Mouse (Mus musculus): ENCODE measurements around the gene Gm20388. TPM values are rescaled to one million over a fixed set of nuclear protein-coding genes. Genes with fewer than 3 reads are reported as not detected.

Gene Gm20388
- total RNA-seq, 1 experiment from 2014 or later, result 18.4 TPM

DNA sequence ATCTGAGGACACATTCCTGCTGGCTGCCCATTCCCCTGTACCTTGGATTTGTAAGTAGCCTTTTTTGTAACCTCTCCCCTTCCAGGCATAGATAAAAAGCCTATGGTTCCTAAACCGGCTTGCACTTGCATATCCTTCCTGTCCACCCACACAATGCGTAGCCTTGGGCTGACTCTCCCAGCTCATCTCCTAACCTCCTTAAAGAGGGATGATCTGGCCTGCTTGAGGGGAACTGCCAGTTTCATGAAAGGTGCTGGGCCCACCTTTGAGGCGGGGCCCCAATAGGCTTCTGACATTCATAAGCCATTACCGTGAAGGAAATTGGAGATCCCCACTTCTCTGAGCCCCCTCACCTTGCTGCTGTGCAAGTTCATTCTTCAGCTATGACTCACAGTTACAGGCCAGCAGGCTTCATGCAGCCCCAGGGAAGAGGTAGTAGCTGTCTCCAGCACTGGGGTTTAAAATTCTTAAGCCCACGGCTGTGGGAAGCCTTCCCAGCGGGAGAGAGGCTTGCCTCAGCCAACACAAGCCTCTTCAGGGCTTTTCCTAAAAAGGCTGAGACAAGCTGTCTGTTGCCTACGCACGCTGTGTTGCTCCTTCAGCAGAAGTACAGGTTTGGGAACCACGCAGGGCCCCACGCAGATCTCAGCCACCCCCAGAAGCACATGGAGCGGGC is 2551.0 kb downstream of the Gm20388 start:
- ATAC-seq (replicated peaks in 1 of 2; ENCODE audit: insufficient read depth in 1 of 2, low FRiP score in 2 of 2, low TSS enrichment in 1 of 2, low read depth in 1 of 2, poor library complexity in 2 of 2, severe bottlenecking in 2 of 2), result no peak

DNA sequence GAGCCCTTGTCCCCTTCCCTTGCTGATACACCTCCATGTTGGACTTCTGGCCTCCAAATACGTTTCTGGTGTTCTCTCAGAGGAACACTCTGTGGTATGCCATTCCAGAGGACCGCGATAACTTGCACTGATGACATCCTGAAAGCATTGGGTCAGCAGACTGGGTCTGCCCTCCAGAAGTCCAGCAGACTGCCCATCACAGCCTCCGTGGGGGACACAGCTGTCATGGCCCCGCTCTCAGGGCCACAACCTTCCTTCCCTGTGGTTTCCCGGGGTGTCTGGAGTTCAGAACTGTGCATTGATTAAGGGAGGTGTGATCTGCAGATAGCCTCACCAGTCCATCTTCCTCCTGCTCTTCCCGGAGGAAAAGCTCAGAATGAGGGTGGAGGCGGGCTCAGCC is 2551.9 kb downstream of the Gm20388 start:
- ATAC-seq (replicated peaks in 1 of 2; ENCODE audit: insufficient read depth in 1 of 2, low FRiP score in 2 of 2, low TSS enrichment in 1 of 2, low read depth in 1 of 2, poor library complexity in 2 of 2, severe bottlenecking in 2 of 2), result no peak

DNA sequence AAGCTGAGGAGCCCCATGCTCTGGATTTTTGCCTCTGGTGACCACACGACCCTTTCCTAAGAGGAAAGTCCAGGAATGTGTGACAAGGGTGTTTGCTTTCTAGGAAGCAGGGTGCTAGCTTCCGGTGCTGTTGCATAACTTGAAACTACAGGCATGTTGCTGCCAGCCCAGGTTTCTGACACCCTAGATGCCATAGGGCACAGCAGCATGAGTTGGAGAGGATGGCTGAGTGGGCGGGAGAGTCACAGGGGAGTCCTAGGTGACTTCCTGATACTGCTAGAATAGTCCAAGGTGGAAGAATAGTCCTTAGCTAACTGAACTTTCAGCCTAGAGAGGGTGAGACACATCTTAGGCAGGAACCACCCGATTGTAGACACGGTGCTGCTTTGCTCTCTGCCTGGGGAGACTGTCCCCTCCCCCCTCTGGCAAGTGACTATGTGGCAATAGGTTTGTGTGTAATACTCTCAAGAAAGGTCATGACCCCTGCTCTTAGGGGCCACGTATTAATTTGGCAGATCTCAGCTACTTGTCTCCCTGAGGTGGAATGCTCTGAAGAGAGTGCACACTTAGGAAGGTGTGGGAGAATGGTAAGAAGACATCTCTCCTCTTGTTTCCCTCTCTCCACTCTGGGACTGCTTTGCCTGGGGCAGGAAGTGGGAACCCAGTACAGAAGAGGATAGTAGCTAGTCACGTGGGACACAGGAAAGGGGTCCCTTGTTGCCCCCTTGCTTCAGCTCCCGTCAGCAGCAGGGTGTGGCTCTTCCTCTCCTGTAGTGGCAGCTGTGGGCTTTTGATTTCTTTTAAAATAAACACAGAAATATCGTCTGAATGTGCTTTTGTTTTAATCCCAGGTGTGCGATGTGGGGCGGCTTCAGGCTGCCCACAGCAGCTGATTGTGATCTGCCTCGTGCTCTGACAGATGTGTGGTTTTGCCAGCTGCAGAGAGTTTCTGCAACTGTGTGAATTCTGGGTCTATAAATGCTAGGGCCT is 2553.3 kb downstream of the Gm20388 start:
- no peak; a peak in 1 of 4 replicates for ATAC-seq (replicated peaks in 1 of 2; ENCODE audit: insufficient read depth in 1 of 2, low FRiP score in 2 of 2, low TSS enrichment in 1 of 2, low read depth in 1 of 2, poor library complexity in 2 of 2, severe bottlenecking in 2 of 2)

DNA sequence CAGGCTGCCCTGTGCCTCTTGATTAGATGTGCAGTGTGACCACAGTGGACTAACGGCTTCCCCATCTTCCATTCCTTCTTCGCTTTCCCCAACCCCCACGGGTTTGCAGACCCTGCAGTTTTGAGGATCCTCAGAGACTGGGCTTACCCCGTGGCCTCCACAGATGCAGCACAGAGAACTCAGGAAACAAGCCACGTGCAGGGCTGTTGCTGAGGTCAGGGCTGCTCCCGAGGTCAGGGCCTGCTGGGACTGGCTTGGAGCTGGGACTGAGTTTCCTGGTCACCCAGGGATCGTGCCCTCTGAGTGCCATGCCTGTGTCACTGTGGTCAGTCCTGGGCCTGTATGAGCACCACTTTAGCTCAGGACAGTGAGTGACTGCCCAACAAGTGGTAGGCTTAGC is 2554.3 kb downstream of the Gm20388 start:
- ATAC-seq (replicated peaks in 1 of 2; ENCODE audit: insufficient read depth in 1 of 2, low FRiP score in 2 of 2, low TSS enrichment in 1 of 2, low read depth in 1 of 2, poor library complexity in 2 of 2, severe bottlenecking in 2 of 2), result no peak

DNA sequence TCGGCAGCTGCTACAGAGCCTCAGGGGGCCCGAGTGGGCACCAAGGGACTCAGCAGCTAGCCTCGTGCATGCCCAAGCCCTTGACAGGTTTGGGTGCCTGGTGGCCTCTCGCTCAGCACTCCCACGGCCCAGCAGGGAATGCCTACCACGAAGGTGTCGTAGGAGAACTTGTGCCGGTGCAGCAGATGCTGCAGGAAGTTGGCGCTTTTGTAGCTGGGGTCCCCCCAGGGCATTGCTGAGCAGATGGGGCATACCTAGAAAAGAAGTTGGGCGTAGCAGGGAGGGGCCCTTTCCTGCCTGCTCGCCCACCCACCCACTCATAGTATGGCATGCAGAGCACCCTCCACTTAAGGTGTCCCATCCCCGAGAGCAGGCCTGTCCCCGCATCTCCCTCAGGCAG is 2557.2 kb downstream of the Gm20388 start:
- ATAC-seq (replicated peaks in 1 of 2; ENCODE audit: insufficient read depth in 1 of 2, low FRiP score in 2 of 2, low TSS enrichment in 1 of 2, low read depth in 1 of 2, poor library complexity in 2 of 2, severe bottlenecking in 2 of 2), result no peak

DNA sequence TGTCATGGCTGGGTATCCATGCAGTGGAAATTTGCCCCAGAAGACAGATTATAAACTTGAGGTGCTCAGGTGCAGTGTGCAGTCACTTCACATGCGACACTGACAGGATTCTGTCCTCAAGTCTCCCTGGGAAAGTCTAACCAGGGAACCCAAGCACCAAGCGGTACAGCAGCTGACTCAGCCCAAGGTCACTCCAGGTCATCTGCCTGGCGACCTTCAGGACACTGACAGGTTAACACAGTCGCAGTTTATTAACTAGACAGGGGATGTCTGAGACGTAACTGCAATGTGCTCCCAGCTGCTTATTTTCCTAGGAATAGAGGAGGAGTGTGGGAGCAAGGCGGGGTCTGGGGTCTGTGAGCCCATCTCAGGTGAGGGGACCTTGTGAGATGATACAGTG is 2558.8 kb downstream of the Gm20388 start:
- ATAC-seq (replicated peaks in 1 of 2; ENCODE audit: insufficient read depth in 1 of 2, low FRiP score in 2 of 2, low TSS enrichment in 1 of 2, low read depth in 1 of 2, poor library complexity in 2 of 2, severe bottlenecking in 2 of 2), result no peak

DNA sequence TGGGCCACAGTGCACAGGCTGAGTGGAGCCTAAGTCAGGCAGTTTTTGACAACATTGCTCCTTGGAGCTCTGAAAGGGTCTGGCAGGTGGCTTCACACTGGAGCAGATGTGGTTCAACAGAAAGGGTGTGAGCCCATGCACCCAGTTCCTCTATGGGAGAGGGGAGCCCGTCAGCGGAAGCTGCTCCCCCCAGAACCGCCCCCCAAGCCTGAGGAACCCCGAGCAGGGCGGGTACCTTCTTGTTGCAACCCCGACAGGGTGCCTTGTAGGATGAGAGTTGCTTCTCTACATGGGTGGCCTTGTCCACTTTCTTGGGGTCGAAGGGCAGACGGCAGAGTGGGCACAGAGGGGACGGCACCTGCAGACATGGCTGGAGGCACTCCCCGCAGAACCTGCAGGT is 2559.3 kb downstream of the Gm20388 start:
- no peak for ATAC-seq (replicated peaks in 1 of 2; ENCODE audit: insufficient read depth in 1 of 2, low FRiP score in 2 of 2, low TSS enrichment in 1 of 2, low read depth in 1 of 2, poor library complexity in 2 of 2, severe bottlenecking in 2 of 2)

DNA sequence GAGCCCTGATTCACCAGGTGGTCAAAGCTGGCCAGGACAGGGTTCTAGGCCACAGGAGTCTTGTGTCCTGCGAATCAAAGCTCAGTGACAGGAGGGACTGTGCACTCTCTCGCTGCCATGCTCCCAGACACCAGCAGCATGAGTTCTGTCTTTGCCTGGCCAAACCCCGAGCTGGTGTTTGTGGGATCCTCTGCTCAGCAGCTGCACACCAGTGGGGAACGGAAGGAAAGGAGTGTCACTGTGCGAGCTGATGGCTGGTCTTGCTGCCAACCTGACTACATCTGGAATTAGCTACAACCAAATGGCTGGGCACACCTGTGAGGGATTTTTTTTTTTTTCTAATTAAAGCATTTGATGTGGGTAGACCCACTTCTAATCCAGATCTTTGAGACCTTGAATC is 2560.1 kb downstream of the Gm20388 start:
- ATAC-seq (replicated peaks in 1 of 2; ENCODE audit: insufficient read depth in 1 of 2, low FRiP score in 2 of 2, low TSS enrichment in 1 of 2, low read depth in 1 of 2, poor library complexity in 2 of 2, severe bottlenecking in 2 of 2), result peak in 1 of 2 experiments; percentile 11; a peak in 1 of 4 replicates

DNA sequence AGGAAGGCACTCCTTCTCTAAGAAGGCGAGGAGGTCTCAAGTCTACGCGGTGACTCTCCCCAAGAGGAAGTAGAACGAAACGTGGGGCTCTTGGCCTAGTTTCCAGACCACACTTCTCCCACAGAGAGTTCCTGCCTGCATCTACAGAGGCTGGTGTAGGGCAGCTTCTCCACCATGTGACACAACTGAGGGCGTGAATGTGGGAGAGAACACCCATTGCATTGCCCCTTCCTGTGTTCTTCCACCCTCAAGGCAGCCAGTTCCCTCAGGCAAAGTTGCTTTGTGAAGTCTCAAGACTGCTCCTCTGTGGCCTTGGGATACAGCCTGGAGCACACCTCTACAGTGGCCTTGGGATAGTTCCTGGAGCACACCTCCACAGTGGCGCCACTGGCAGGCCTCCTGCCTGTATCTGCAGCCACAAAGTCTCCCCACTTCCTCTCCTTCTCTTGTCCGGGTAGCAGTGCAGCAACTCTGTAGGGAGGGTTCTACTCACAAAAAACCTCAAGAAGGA is 2563.3 kb downstream of the Gm20388 start:
- peak; percentile 76 to 78 for ATAC-seq (replicated peaks in 1 of 2; ENCODE audit: insufficient read depth in 1 of 2, low FRiP score in 2 of 2, low TSS enrichment in 1 of 2, low read depth in 1 of 2, poor library complexity in 2 of 2, severe bottlenecking in 2 of 2)

DNA sequence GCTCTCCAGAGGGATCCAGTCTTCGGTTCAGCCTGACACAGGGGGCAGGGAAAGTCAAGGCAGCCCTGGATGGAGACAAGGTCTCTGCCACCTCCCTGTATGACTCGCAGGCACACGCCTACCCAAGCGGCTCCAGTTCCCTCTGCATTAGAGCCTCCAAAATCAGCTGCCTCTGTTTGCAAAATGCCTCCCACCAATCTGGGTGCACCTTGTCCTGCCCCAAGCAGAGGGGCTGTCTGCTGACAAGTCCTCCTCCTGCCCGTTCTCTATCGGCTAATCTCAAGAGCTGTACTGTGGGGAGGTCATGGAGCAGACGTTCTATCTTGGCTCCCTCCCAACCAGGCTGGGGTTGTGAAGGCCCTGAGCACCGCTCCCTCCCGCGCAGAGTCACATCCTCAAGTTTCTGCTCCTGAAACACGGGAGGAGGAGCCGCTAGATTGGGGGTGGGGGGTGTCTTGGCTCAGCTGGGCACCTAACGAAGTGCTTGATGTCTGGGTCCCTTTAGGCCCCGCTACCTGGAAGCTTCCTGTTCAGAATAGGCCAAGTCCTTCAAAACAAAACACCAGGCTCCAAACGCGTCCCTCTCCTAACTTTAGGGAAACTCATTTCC is 2564.4 kb downstream of the Gm20388 start:
- ATAC-seq (replicated peaks in 1 of 2; ENCODE audit: insufficient read depth in 1 of 2, low FRiP score in 2 of 2, low TSS enrichment in 1 of 2, low read depth in 1 of 2, poor library complexity in 2 of 2, severe bottlenecking in 2 of 2), result no peak

DNA sequence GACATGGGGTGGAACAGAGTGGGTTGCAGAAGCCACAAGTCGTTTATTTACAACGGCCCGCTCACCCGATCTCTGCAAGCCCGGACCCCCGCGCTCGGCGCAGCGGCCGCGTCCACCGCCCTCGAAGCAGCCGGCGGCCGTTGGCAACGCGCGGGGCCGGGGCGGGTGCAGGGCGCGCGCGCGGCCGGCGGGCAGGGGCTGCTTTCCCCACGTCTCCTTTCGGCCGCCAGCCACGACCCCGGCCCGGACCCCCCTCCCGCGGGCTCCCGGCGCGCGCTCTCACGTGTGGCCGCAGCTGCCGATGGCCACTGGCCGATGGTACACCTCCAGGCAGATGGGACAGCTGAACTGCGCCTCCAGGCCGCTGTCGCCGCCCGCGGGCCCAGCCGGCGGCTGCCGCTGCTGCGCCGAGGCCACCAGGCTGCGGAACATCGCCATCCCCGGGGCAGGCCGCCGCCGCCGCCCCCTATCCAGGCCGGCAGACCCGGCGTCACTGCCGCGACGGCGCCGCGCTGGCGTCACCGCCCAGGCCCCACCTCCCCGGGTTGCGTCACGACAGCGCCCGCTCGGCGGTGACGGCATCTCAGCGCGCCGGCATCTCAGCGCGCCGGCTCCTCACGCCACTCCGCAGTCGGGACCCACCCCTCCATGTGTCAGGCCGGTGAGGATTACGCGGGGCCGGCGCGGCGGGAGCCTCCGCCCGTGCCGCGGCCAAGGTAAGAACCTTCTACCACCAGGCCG is 2565.1 kb downstream of the Gm20388 start, which contains the start of the genes Rnf166 and Ctu2:
TSS of gene Rnf166 (minus strand) at position 485 of the 741 bp plus-strand sequence.
TSS of gene Ctu2 (plus strand) at position 564 of the 741 bp plus-strand sequence.
- ATAC-seq (replicated peaks in 1 of 2; ENCODE audit: insufficient read depth in 1 of 2, low FRiP score in 2 of 2, low TSS enrichment in 1 of 2, low read depth in 1 of 2, poor library complexity in 2 of 2, severe bottlenecking in 2 of 2), result peak; percentile 40 to 50; a peak in 3 of 4 replicates

DNA sequence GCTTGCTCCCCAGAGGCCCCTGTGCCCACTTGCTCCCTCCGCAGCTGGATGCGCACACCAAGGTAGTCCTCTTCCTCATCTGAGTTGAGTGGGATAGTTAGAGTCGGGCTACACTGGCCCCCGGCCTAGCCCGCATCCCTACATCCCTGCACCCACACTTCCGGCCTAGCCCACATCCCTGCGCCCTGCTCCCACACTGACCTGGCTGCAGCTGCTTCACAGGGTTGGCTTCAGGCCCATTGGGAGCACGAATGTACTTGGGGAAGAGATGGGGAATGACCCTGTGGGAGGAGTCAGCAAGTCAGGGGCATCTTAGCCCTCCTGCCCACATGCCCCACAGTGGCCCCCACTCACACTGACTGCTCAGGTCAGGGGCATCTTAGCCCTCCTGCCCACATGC is 2571.8 kb downstream of the Gm20388 start:
- no peak for ATAC-seq (replicated peaks in 1 of 2; ENCODE audit: insufficient read depth in 1 of 2, low FRiP score in 2 of 2, low TSS enrichment in 1 of 2, low read depth in 1 of 2, poor library complexity in 2 of 2, severe bottlenecking in 2 of 2)

DNA sequence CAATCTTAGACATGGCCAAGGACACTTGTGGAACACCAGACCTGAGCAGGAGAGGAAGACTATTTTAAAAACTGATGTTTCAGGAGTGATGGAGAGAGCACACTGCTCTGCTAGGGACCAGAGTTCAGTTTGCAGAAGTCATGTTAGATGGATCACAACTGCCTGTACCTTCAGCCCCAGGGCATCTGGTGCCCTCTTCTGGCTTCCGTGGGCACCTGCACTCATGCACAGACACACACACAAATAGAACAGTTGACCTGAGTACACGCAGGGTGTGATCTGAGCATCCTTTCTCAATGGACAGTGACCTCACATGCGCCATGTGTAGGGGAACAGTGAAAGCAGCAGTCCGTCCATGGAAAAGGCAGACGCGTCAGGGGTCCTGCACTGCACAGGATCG is 2573.2 kb downstream of the Gm20388 start:
- ATAC-seq (replicated peaks in 1 of 2; ENCODE audit: insufficient read depth in 1 of 2, low FRiP score in 2 of 2, low TSS enrichment in 1 of 2, low read depth in 1 of 2, poor library complexity in 2 of 2, severe bottlenecking in 2 of 2), result no peak

DNA sequence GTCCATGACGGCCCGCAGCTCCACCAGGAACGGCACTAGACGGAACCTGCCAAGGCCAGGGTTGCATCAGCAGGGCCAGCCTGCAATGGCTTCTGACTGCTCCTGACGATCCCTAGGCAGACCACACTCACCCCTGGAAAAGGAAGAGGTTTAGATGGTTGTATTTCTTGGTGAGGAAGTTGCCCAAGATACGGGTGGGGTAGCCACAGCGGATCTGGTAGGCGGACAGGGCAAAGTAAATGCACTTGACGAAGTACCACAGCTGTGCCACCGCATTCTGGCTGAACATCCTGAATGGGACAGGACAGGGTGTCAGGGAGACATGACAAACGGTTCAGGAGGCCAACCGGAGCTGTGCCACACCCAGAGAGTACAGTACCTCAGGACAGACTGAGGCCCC is 2574.2 kb downstream of the Gm20388 start:
- peak in 1 of 2 experiments; percentile 29; a peak in 1 of 4 replicates for ATAC-seq (replicated peaks in 1 of 2; ENCODE audit: insufficient read depth in 1 of 2, low FRiP score in 2 of 2, low TSS enrichment in 1 of 2, low read depth in 1 of 2, poor library complexity in 2 of 2, severe bottlenecking in 2 of 2)

DNA sequence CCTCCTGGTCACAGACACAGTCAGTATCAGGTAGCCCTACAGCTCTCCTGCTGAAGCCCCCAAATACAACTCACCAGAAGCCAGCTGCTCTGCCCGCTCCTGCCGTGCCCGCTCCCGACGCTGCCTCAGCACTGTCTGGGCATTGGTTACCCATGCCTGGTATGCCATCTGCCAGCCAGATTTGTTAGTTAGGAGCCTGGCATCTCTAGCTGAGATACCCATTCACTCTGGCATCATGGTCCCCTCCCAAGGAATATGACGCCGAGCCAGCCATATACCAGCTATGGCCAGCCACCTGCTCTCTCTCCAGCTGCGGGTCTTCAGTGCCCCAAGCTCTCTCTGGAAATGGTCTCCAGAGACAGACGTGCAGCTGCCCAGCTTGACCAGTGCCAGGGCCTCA is 2577.7 kb downstream of the Gm20388 start:
- ATAC-seq (replicated peaks in 1 of 2; ENCODE audit: insufficient read depth in 1 of 2, low FRiP score in 2 of 2, low TSS enrichment in 1 of 2, low read depth in 1 of 2, poor library complexity in 2 of 2, severe bottlenecking in 2 of 2), result no peak

DNA sequence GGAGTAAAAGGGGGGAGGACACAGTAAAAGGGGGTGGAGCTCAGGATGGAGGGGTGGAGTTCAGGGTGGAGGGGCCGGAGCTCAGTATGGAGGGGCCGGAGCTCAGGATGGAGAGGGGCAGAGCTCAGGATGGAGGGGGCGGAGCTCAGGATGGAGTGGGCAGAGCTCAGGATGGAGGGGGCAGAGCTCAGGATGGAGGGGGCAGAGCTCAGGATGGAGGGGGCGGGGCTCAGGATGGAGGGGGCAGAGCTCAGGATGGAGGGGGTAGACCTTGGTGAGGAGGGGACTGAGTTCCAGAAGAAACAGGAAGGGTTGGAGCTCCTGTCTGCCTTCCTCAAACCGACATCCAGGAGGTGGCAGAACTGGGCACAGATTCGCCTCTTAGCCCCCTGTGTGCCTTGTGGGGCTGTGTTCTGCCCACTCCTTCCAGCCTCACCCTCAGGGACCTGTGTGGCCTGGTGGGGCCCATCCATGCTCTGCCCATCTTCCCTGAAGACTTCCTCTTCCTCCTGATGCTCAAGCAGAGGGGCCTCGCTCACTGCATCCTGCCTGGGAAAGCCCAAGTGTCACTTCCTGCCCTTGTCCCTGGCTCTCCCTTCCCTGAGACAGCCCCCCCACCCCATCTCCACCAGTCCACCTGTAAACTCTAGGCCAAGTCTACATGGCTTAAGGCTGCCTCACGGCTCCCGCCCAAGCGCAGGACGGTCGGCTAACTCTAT is 2586.5 kb downstream of the Gm20388 start:
- ATAC-seq (replicated peaks in 1 of 2; ENCODE audit: insufficient read depth in 1 of 2, low FRiP score in 2 of 2, low TSS enrichment in 1 of 2, low read depth in 1 of 2, poor library complexity in 2 of 2, severe bottlenecking in 2 of 2), result 0 out of 4 replicates have a peak, but pooled peaks have one; percentile 5 to 18
